Mouse (Mus musculus) embryonic facial prominence, embryonic 13.5 days (tissue): ENCODE measurements around the gene G6pc. TPM values are rescaled to one million over a fixed set of nuclear protein-coding genes. Genes with fewer than 3 reads are reported as not detected.
"Not testable (repeated sequence)": the region's sequence is repeated elsewhere in the genome, so short reads cannot be mapped to it uniquely, and the experiment has no call there.

Experiments used
- ATAC-seq: fragments of 200-750 bp; cut with Nextera tagmentation; 2 replicates; pipeline ENCODE4 v1.8.0; 2017; ENCODE audit warnings: low read depth; ENCODE audit not compliant: insufficient number of reproducible peaks, insufficient read depth, low FRiP score, low TSS enrichment
- H3K27ac ChIP-seq: fragments of 300-500 bp; sonication (generic); 2 replicates; pipeline ENCODE4 v1.5.1; 2015; ENCODE audit warnings: moderate library complexity, mild to moderate bottlenecking, inconsistent platforms
- H3K27me3 ChIP-seq: fragments of 300-500 bp; sonication (generic); 2 replicates; pipeline ENCODE4 v1.6.1; 2015; ENCODE audit warnings: mild to moderate bottlenecking, inconsistent platforms
- H3K36me3 ChIP-seq: fragments of 300-500 bp; sonication (generic); 2 replicates; pipeline ENCODE4 v1.6.1; 2015; ENCODE audit warnings: mild to moderate bottlenecking, inconsistent platforms
- H3K4me1 ChIP-seq: fragments of 300-500 bp; sonication (generic); 2 replicates; pipeline ENCODE4 v1.6.1; 2015; ENCODE audit warnings: inconsistent platforms
- H3K4me2 ChIP-seq: fragments of 300-500 bp; sonication (generic); 2 replicates; pipeline ENCODE4 v1.6.1; 2015; ENCODE audit warnings: moderate library complexity, mild to moderate bottlenecking, inconsistent platforms
- H3K4me3 ChIP-seq: fragments of 300-500 bp; sonication (generic); 2 replicates; pipeline ENCODE4 v1.5.1; 2015; ENCODE audit warnings: mild to moderate bottlenecking, inconsistent platforms
- H3K9ac ChIP-seq: fragments of 300-500 bp; sonication (generic); 2 replicates; pipeline ENCODE4 v1.6.1; 2015; ENCODE audit warnings: mild to moderate bottlenecking, inconsistent platforms
- H3K9me3 ChIP-seq: fragments of 300-500 bp; sonication (generic); 2 replicates; pipeline ENCODE4 v1.6.1; 2016; ENCODE audit warnings: inconsistent platforms
- WGBS: fragments of 180-500 bp; shearing (Covaris S2); methylation state at CpG from one replicate; pipeline ENCODE4 v1.1.7; 2015; ENCODE audit warnings: mixed read lengths; 5-methylcytosine and 5-hydroxymethylcytosine counted together
- polyA plus RNA-seq: library from polyadenylated mRNA; unstranded; fragments of >200 nt; fragmentation: Nextera tagmentation; extraction: Ambion mirVana; gene quantifications from 2 replicates; pipeline ENCODE4 v1.2.1, GENCODE M21; 2015

The G6pc gene
- polyA plus RNA-seq = not detected in 2 replicates

DNA sequence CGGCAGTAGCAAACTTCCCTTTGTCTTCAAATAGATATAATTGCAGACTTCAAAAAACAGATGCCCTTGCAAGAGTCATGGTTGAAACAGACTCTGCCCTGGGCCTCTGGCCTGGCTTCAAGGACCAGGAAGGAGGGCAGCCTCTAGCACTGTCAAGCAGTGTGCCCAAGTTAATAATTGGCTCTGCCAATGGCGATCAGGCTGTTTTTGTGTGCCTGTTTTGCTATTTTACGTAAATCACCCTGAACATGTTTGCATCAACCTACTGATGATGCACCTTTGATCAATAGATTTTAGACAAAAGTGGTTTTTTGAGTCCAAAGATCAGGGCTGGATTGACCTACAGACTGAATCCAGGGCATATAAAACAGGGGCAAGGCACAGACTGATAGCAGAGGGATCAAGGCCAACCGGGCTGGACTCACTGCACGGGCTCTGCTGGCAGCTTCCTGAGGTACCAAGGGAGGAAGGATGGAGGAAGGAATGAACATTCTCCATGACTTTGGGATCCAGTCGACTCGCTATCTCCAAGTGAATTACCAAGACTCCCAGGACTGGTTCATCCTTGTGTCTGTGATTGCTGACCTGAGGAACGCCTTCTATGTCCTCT lies at the start of gene G6pc:
Gene G6pc (plus strand): TSS at position 236 of the 610 bp plus-strand sequence.
- Histone ChIP-seq H3K4me1 (no peaks in the 10 kb centered on the region), H3K9ac (no peak within 1 kb of the TSS), H3K9me3 (no peaks in the 10 kb centered on the region), H3K36me3 (no peaks in the 10 kb centered on the region), H3K4me2 (no peak within 1 kb of the TSS), H3K4me3 (no peak within 1 kb of the TSS), H3K27me3 (no peaks in the 10 kb centered on the region), H3K27ac (no peak within 1 kb of the TSS)
- ATAC-seq = no peak
- 89% methylated on average over 8 of the region's 8 CpGs for WGBS

- WGBS = 18% methylated on average over 4 of the region's 4 CpGs
- H3K27me3 ChIP-seq = no peaks in the 10 kb centered on the region
- H3K4me3 ChIP-seq = no peak overlapping the region
- H3K9ac ChIP-seq = no peak overlapping the region
- H3K27ac ChIP-seq = no peak overlapping the region
- no peak for ATAC-seq
- no peak overlapping the region for H3K4me2 ChIP-seq
- 0 out of 2 replicates have a peak, but pooled peaks cover 5% of the 10 kb centered on the region for H3K4me1 ChIP-seq
- H3K9me3 ChIP-seq = no peaks in the 10 kb centered on the region
- peaks cover 73% of the 10 kb centered on the region for H3K36me3 ChIP-seq
Measured at GRCm38 (mm10) chr11:101323609-101324008, 43.8 kb upstream of the G6pc start.

DNA sequence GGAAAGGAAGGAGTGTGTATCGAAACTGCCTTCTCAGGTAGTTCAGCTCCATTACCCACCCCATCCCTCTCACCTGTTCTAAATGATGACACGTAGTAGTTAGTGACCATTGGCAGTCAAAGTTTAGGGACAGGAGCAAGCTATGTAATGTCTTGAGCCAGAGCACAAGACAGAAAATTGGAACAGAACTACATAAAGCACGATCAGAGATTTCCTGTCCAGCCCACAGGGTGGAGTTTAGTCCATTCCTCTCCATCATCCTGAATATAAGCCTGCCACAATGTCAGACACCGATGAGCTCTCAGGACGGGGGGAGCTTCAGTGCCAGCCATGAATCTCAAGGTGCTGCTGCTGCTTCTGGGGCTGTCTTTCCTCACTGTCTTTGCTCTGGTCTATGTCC lies 42.6 kb upstream of the G6pc start, which contains the start of gene Aoc2:
Gene Aoc2 (plus strand): TSS at position 301 of the 400 bp plus-strand sequence.
- no peak within 1 kb of the TSS for H3K4me2 ChIP-seq
- H3K27me3 ChIP-seq = no peaks in the 10 kb centered on the region
- H3K36me3 ChIP-seq = peaks cover 61% of the 10 kb centered on the region
- H3K9ac ChIP-seq = no peak within 1 kb of the TSS
- H3K9me3 ChIP-seq = no peaks in the 10 kb centered on the region
- 0 out of 2 replicates have a peak, but pooled peaks cover 6% of the 10 kb centered on the region for H3K4me1 ChIP-seq
- WGBS = 93% methylated on average over 5 of the region's 5 CpGs
- ATAC-seq = no peak
- no peak within 1 kb of the TSS for H3K4me3 ChIP-seq
- H3K27ac ChIP-seq = no peak within 1 kb of the TSS

DNA sequence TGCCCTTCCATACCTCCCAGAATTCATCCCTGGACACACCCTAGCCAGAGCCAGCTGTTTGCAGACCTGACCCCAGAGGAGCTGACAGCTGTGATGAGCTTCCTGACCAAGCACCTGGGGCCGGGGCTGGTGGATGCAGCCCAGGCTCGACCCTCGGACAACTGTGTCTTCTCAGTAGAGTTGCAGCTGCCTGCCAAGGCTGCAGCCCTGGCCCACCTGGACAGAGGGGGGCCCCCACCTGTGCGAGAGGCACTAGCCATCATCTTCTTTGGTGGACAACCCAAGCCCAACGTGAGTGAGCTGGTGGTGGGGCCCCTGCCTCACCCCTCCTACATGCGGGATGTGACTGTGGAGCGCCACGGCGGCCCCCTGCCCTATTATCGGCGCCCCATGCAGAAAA lies 42.2 kb upstream of the G6pc start:
- 92% methylated on average over 11 of the region's 11 CpGs for WGBS
- not testable (repeated sequence) for H3K27ac ChIP-seq, H3K9me3 ChIP-seq, H3K4me1 ChIP-seq, H3K27me3 ChIP-seq, H3K4me3 ChIP-seq, H3K4me2 ChIP-seq, ATAC-seq, H3K9ac ChIP-seq
- H3K36me3 ChIP-seq = peaks cover 57% of the 10 kb centered on the region

- 83% methylated on average over 11 of the region's 11 CpGs for WGBS
- H3K27ac ChIP-seq = no peak overlapping the region
- no peaks in the 10 kb centered on the region for H3K27me3 ChIP-seq
- H3K4me2 ChIP-seq = no peak overlapping the region
- ATAC-seq = no peak
- H3K36me3 ChIP-seq = peaks cover 47% of the 10 kb centered on the region
- H3K9ac ChIP-seq = no peak overlapping the region
- no peak overlapping the region for H3K4me3 ChIP-seq
- 0 out of 2 replicates have a peak, but pooled peaks cover 6% of the 10 kb centered on the region for H3K4me1 ChIP-seq
- no peaks in the 10 kb centered on the region for H3K9me3 ChIP-seq
Measured at GRCm38 (mm10) chr11:101326147-101326546, 41.2 kb upstream of the G6pc start.

- WGBS = 51% methylated on average over 3 of the region's 3 CpGs
- no peak overlapping the region for H3K4me2 ChIP-seq
- no peaks in the 10 kb centered on the region for H3K9me3 ChIP-seq
- peaks cover 36% of the 10 kb centered on the region for H3K36me3 ChIP-seq
- 0 out of 2 replicates have a peak, but pooled peaks cover 6% of the 10 kb centered on the region for H3K4me1 ChIP-seq
- no peak overlapping the region for H3K4me3 ChIP-seq
- ATAC-seq = no peak
- no peaks in the 10 kb centered on the region for H3K27me3 ChIP-seq
- H3K27ac ChIP-seq = no peak overlapping the region
- H3K9ac ChIP-seq = no peak overlapping the region
Measured at GRCm38 (mm10) chr11:101327311-101327710, 40.0 kb upstream of the G6pc start.

DNA sequence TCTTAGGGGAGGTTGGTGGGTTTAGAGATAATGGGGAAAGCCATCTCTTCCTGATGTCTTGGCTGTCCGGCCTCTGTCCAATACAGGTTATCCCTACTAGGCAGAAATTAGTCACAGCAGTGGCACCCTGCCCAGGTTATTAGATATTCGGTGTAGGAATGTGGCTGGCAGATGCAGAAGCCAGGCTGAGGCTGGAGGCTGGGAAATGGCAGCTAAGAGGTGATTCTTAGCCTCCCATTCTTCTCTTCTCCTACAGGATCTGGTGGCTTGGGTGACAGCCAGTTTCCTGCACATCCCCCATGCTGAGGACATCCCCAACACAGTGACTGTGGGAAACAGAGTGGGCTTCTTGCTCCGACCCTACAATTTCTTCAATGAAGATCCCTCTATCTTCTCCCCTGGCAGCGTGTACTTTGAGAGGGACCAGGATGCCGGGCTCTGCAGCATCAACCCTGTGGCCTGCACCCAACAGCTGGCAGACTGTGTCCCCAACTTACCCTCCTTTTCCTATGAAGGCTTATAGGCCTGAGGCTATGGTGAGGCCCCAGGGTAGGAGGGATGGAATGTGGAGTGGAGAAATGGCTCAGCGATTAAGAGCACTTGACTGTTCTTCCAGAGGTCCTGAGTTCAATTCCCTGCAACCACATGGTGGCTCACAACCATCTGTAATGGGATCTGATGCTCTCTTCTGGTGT lies 38.3 kb upstream of the G6pc start:
- WGBS = 78% methylated on average over 6 of the region's 6 CpGs
- peaks cover 8% of the 10 kb centered on the region; the same call in 1 of the 2 replicates for H3K4me1 ChIP-seq
- peaks cover 18% of the 10 kb centered on the region for H3K36me3 ChIP-seq
- no peak for ATAC-seq
- H3K4me2 ChIP-seq = no peak overlapping the region
- no peaks in the 10 kb centered on the region for H3K9me3 ChIP-seq
- no peak overlapping the region for H3K4me3 ChIP-seq
- no peaks in the 10 kb centered on the region for H3K27me3 ChIP-seq
- no peak overlapping the region for H3K9ac ChIP-seq
- no peak overlapping the region for H3K27ac ChIP-seq

DNA sequence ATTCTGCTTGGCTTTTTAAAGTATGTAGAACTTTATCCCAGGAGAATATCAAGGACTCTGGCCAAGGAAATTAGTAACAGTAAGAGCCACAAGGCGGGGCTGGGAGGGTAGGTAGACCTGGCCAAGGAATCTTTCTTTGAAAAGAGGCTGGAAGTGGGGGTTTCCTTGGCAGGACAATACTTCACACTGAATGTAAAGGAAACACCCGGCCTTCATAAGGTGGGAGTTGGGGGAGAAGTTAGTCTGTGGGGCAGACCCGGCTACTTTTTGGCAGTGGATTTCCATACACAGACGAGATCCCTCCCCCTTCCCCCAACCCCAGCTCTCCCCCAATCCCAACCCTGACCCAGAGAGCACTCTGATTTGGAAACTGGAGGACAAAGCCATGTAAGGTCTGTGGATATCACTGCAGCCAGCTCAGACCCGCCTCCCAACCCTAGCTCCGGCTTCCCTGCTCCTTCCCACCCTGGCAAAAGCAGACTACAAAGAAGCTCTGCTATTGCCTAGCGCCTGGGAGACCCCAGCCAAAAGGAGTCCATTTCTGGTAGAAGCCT lies 36.9 kb upstream of the G6pc start, which contains the start of gene Aoc3:
Gene Aoc3 (plus strand): TSS at position 235 of the 554 bp plus-strand sequence.
- peak; percentile 45; the same call in 1 of the 2 replicates for ATAC-seq
- Histone ChIP-seq H3K27ac (peak within 1 kb of the TSS; percentile 44; the same call in 1 of the 2 replicates), H3K4me1 (peaks cover 14% of the 10 kb centered on the region), H3K9ac (no peak within 1 kb of the TSS), H3K27me3 (no peaks in the 10 kb centered on the region), H3K36me3 (peaks cover 5% of the 10 kb centered on the region), H3K4me2 (no peak within 1 kb of the TSS), H3K4me3 (no peak within 1 kb of the TSS), H3K9me3 (no peaks in the 10 kb centered on the region)
- 70% methylated on average over 7 of the region's 7 CpGs for WGBS

DNA sequence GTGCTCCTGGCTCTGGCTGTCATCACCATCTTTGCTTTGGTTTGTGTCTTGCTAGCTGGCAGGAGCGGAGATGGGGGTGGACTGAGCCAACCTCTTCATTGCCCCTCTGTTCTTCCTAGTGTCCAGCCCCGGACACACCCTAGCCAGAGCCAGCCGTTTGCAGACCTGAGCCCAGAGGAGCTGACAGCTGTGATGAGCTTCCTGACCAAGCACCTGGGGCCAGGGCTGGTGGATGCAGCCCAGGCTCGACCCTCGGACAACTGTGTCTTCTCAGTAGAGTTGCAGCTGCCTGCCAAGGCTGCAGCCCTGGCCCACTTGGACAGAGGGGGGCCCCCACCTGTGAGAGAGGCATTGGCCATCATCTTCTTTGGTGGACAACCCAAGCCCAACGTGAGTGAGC lies 36.4 kb upstream of the G6pc start:
- not testable (repeated sequence) for H3K36me3 ChIP-seq, H3K9ac ChIP-seq, H3K4me2 ChIP-seq, ATAC-seq, H3K27me3 ChIP-seq, H3K4me3 ChIP-seq, H3K9me3 ChIP-seq
- peak overlapping the region; percentile 44; the same call in 1 of the 2 replicates for H3K27ac ChIP-seq
- peaks cover 14% of the 10 kb centered on the region for H3K4me1 ChIP-seq
- WGBS = 83% methylated on average over 6 of the region's 6 CpGs

GRCm38 (mm10) chr11:101332537-101332936 lies 34.8 kb upstream of the G6pc start:
- Histone ChIP-seq H3K9me3 (no peaks in the 10 kb centered on the region), H3K4me3 (no peak overlapping the region), H3K36me3 (no peaks in the 10 kb centered on the region), H3K9ac (no peak overlapping the region), H3K27ac (no peak overlapping the region), H3K4me1 (peaks cover 22% of the 10 kb centered on the region), H3K27me3 (no peaks in the 10 kb centered on the region), H3K4me2 (no peak overlapping the region)
- WGBS = 80% methylated on average over 3 of the region's 3 CpGs
- no peak for ATAC-seq

- Histone ChIP-seq H3K4me3 (no peak overlapping the region), H3K4me2 (no peak overlapping the region), H3K9me3 (no peaks in the 10 kb centered on the region), H3K9ac (no peak overlapping the region), H3K27me3 (no peaks in the 10 kb centered on the region), H3K36me3 (no peaks in the 10 kb centered on the region), H3K27ac (no peak overlapping the region), H3K4me1 (peaks cover 29% of the 10 kb centered on the region)
- ATAC-seq = no peak
- WGBS = 23% methylated on average over 10 of the region's 10 CpGs
Measured at GRCm38 (mm10) chr11:101334023-101334422, 33.3 kb upstream of the G6pc start.
